In the genomic region with DNA sequence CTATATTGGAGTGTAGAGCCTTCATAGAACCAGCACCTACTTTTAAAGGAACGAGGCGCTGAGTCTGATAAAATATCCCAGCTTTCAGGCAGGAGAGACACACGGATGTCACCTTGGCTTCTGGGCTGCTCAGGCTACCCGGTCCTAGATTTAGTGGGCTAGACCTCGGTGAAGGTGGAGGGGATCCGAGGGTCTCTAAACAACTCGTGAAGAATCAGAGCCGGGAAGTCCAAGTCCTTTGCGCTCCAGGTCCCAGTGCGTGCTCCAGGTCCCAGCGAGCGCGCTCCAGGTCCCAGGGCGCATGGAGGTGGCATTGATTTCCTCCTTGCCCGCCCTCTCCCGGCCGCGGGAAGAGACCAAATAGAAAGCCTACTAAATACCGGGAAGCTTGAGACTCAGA, we compare ENCODE assay signal across 7 mouse cellular contexts. TPM values are rescaled to one million over a fixed set of nuclear protein-coding genes. Genes with fewer than 3 reads are reported as not detected.
DNase-seq lines count a peak whose midpoint lies in the region; ATAC-seq lines count a peak whose summit lies in the region.

No protein-coding gene starts in this region.

- H3K9ac ChIP-seq in lung, embryonic 16.5 days (ENCODE audit: low read length): no peak overlapping the region
- no peak overlapping the region for H3K9ac ChIP-seq in embryonic facial prominence, embryonic 14.5 days (ENCODE audit: low read depth, low read length)
- no peak overlapping the region for H3K9ac ChIP-seq in hindbrain, embryonic 16.5 days (ENCODE audit: low read depth, low read length)
- H3K9ac ChIP-seq in neural tube, embryonic 15.5 days (replicated peaks): no peak overlapping the region

- DNase-seq in lung, postnatal 36 days: no peak
- DNase-seq in embryonic facial prominence, embryonic 14.5 days (ENCODE audit: low spot score): no peak

- H3K4me3 ChIP-seq in lung, embryonic 16.5 days (ENCODE audit: low read length): peak overlapping the region; percentile 28
- no peak overlapping the region for H3K4me3 ChIP-seq in embryonic facial prominence, embryonic 14.5 days (ENCODE audit: low read depth, low read length)
- no peak overlapping the region for H3K4me3 ChIP-seq in hindbrain, embryonic 16.5 days (ENCODE audit: low read length)
- H3K4me3 ChIP-seq in neural tube, embryonic 15.5 days (replicated peaks): no peak overlapping the region; the same call in 1 of the 2 replicates

- H3K4me2 ChIP-seq in lung, embryonic 16.5 days (ENCODE audit: low read depth, low read length): peak overlapping the region; percentile 43
- H3K4me2 ChIP-seq in embryonic facial prominence, embryonic 14.5 days (ENCODE audit: low read depth, low read length): peak overlapping the region; percentile 25
- peak overlapping the region; percentile 35 for H3K4me2 ChIP-seq in hindbrain, embryonic 16.5 days (ENCODE audit: low read length)
- H3K4me2 ChIP-seq in neural tube, embryonic 15.5 days: peak overlapping the region; percentile 34

- no peaks in the 10 kb centered on the region for H3K27me3 ChIP-seq in lung, embryonic 16.5 days (ENCODE audit: control insufficient read depth, insufficient read depth, low read depth, low read length)
- no peaks in the 10 kb centered on the region for H3K27me3 ChIP-seq in embryonic facial prominence, embryonic 14.5 days (replicated peaks; ENCODE audit: control insufficient read depth, insufficient read depth, low read length)
- H3K27me3 ChIP-seq in hindbrain, embryonic 16.5 days (replicated peaks; ENCODE audit: control insufficient read depth, insufficient read depth, low read length): 0 out of 2 replicates have a peak, but pooled peaks cover 2% of the 10 kb centered on the region
- H3K27me3 ChIP-seq in neural tube, embryonic 15.5 days (replicated peaks): 0 out of 2 replicates have a peak, but pooled peaks cover 6% of the 10 kb centered on the region

- no peaks in the 10 kb centered on the region for H3K36me3 ChIP-seq in lung, embryonic 16.5 days (ENCODE audit: control insufficient read depth, insufficient read depth, low read length)
- no peaks in the 10 kb centered on the region for H3K36me3 ChIP-seq in embryonic facial prominence, embryonic 14.5 days (ENCODE audit: control insufficient read depth, insufficient read depth, low read length)
- no peaks in the 10 kb centered on the region for H3K36me3 ChIP-seq in hindbrain, embryonic 16.5 days (ENCODE audit: control insufficient read depth, insufficient read depth, low read length)
- H3K36me3 ChIP-seq in neural tube, embryonic 15.5 days: no peaks in the 10 kb centered on the region

- ATAC-seq in lung, embryonic 16.5 days (ENCODE audit: low read depth): no peak
- ATAC-seq in embryonic facial prominence, embryonic 14.5 days (ENCODE audit: low read depth): no peak
- no peak for ATAC-seq in hindbrain, embryonic 16.5 days
- ATAC-seq in neural tube, embryonic 15.5 days (ENCODE audit: low FRiP score): no peak
- no peak for ATAC-seq in activated CD4-positive, CD25-positive, alpha-beta regulatory T cell, adult 4 months
- ATAC-seq in erythroid progenitor cell, adult 5-6 weeks (replicated peaks; ENCODE audit: low FRiP score, poor library complexity, severe bottlenecking): no peak

- H3K4me1 ChIP-seq in lung, embryonic 16.5 days (replicated peaks; ENCODE audit: control insufficient read depth, insufficient read depth, low read length): no peaks in the 10 kb centered on the region
- no peaks in the 10 kb centered on the region for H3K4me1 ChIP-seq in embryonic facial prominence, embryonic 14.5 days (ENCODE audit: control insufficient read depth, insufficient read depth, low read length)
- no peaks in the 10 kb centered on the region for H3K4me1 ChIP-seq in hindbrain, embryonic 16.5 days (ENCODE audit: control insufficient read depth, insufficient read depth, low read depth, low read length)
- no peaks in the 10 kb centered on the region for H3K4me1 ChIP-seq in neural tube, embryonic 15.5 days

- WGBS in lung, embryonic 16.5 days: 11% methylated on average over 19 of the region's 19 CpGs
- 13% methylated on average over 19 of the region's 19 CpGs for WGBS in embryonic facial prominence, embryonic 14.5 days
- WGBS in hindbrain, embryonic 16.5 days: 11% methylated on average over 19 of the region's 19 CpGs
- 15% methylated on average over 19 of the region's 19 CpGs for WGBS in neural tube, embryonic 15.5 days

- no peaks in the 10 kb centered on the region for H3K9me3 ChIP-seq in lung, embryonic 16.5 days (ENCODE audit: control insufficient read depth, low read length)
- H3K9me3 ChIP-seq in embryonic facial prominence, embryonic 14.5 days (ENCODE audit: control insufficient read depth, low read length): no peaks in the 10 kb centered on the region
- no peaks in the 10 kb centered on the region for H3K9me3 ChIP-seq in hindbrain, embryonic 16.5 days (ENCODE audit: control insufficient read depth, low read length)
- no peaks in the 10 kb centered on the region for H3K9me3 ChIP-seq in neural tube, embryonic 15.5 days (replicated peaks)

- H3K27ac ChIP-seq in lung, embryonic 16.5 days (ENCODE audit: low read length): no peak overlapping the region
- no peak overlapping the region for H3K27ac ChIP-seq in embryonic facial prominence, embryonic 14.5 days (replicated peaks; ENCODE audit: low read depth, low read length)
- no peak overlapping the region for H3K27ac ChIP-seq in hindbrain, embryonic 16.5 days (ENCODE audit: low read depth, low read length)
- no peak overlapping the region for H3K27ac ChIP-seq in neural tube, embryonic 15.5 days (replicated peaks)

RNA-seq across cellular contexts. Expression of a gene that starts 19.2 kb away (rescaled TPM):
- polyA plus RNA-seq in lung, embryonic 16.5 days (2015; fragmentation: Nextera tagmentation; extraction: Ambion mirVana): 0.49 and 0.89 TPM in 2 replicates
- polyA plus RNA-seq in embryonic facial prominence, embryonic 14.5 days (2014; fragmentation: Nextera tagmentation; extraction: Ambion mirVana): 1.0 and 1.4 TPM in 2 replicates
- 0.14 and 0.37 TPM in 2 replicates for polyA plus RNA-seq in hindbrain, embryonic 16.5 days (2015; fragmentation: Nextera tagmentation; extraction: Ambion mirVana)
- polyA plus RNA-seq in neural tube, embryonic 15.5 days (2015; fragmentation: Nextera tagmentation; extraction: Ambion mirVana): 0.22 and 1.4 TPM in 2 replicates
- 10 to 100 TPM; 61.2 to 85.7 TPM for polyA plus RNA-seq in activated CD4-positive, CD25-positive, alpha-beta regulatory T cell, adult 4 months (2017; shearing (Covaris generic))
- total RNA-seq in erythroid progenitor cell, adult 5-6 weeks (2015; ENCODE audit: low replicate concordance): 6.5 and 22.2 TPM in 2 replicates
- total RNA-seq in erythroid progenitor cell, adult 5-6 weeks (2017; ENCODE audit: low replicate concordance): 2.9 and 4.7 TPM in 2 replicates

RNA-seq across cellular contexts. Expression of a gene that starts 25.1 kb away (rescaled TPM):
- 7.5 and 8.2 TPM in 2 replicates for polyA plus RNA-seq in lung, embryonic 16.5 days (2015; fragmentation: Nextera tagmentation; extraction: Ambion mirVana)
- polyA plus RNA-seq in embryonic facial prominence, embryonic 14.5 days (2014; fragmentation: Nextera tagmentation; extraction: Ambion mirVana): 7.1 and 9.6 TPM in 2 replicates
- polyA plus RNA-seq in hindbrain, embryonic 16.5 days (2015; fragmentation: Nextera tagmentation; extraction: Ambion mirVana): 1.3 TPM in 2 replicates
- 2.0 and 7.0 TPM in 2 replicates for polyA plus RNA-seq in neural tube, embryonic 15.5 days (2015; fragmentation: Nextera tagmentation; extraction: Ambion mirVana)
- polyA plus RNA-seq in activated CD4-positive, CD25-positive, alpha-beta regulatory T cell, adult 4 months (2017; shearing (Covaris generic)): 100 to 1,000 TPM; 893 to 932 TPM
- 32.1 and 39.4 TPM in 2 replicates for total RNA-seq in erythroid progenitor cell, adult 5-6 weeks (2015; ENCODE audit: low replicate concordance)
- 40.9 and 43.8 TPM in 2 replicates for total RNA-seq in erythroid progenitor cell, adult 5-6 weeks (2017; ENCODE audit: low replicate concordance)

RNA-seq across cellular contexts. Expression of a gene that starts 48.2 kb away (rescaled TPM):
- 29.3 and 33.9 TPM in 2 replicates for polyA plus RNA-seq in lung, embryonic 16.5 days (2015; fragmentation: Nextera tagmentation; extraction: Ambion mirVana)
- polyA plus RNA-seq in embryonic facial prominence, embryonic 14.5 days (2014; fragmentation: Nextera tagmentation; extraction: Ambion mirVana): 16.6 and 17.1 TPM in 2 replicates
- 2.1 and 2.7 TPM in 2 replicates for polyA plus RNA-seq in hindbrain, embryonic 16.5 days (2015; fragmentation: Nextera tagmentation; extraction: Ambion mirVana)
- 1.7 and 5.6 TPM in 2 replicates for polyA plus RNA-seq in neural tube, embryonic 15.5 days (2015; fragmentation: Nextera tagmentation; extraction: Ambion mirVana)
- 10 to 100 TPM; 16.2 to 24.2 TPM for polyA plus RNA-seq in activated CD4-positive, CD25-positive, alpha-beta regulatory T cell, adult 4 months (2017; shearing (Covaris generic))
- total RNA-seq in erythroid progenitor cell, adult 5-6 weeks (2015; ENCODE audit: low replicate concordance): 6.8 and 10.1 TPM in 2 replicates
- total RNA-seq in erythroid progenitor cell, adult 5-6 weeks (2017; ENCODE audit: low replicate concordance): 6.0 and 6.1 TPM in 2 replicates

Comparison
In these comparisons a context has a peak if more than half of its experiments do, and no peak if none do; other contexts are left out.
1. RNA of a gene that starts 19.2 kb away (polyA plus RNA-seq): 61.2 to 85.7 TPM in activated CD4-positive, CD25-positive, alpha-beta regulatory T cell, adult 4 months; 1.0 to 1.4 TPM in embryonic facial prominence, embryonic 14.5 days, 0.49 to 0.89 TPM in lung, embryonic 16.5 days, 0.22 to 1.4 TPM in neural tube, embryonic 15.5 days and 0.14 to 0.37 TPM in hindbrain, embryonic 16.5 days; every median in the first group is over 10 times any median in the second.
2. RNA of a gene that starts 25.1 kb away (polyA plus RNA-seq): 893 to 932 TPM in activated CD4-positive, CD25-positive, alpha-beta regulatory T cell, adult 4 months; 7.1 to 9.6 TPM in embryonic facial prominence, embryonic 14.5 days, 7.5 to 8.2 TPM in lung, embryonic 16.5 days, 2.0 to 7.0 TPM in neural tube, embryonic 15.5 days and 1.3 TPM in hindbrain, embryonic 16.5 days; every median in the first group is over 10 times any median in the second.
3. Peak in every context shown above with its lines, with median percentiles within 50 percentile points of each other: H3K4me2 ChIP-seq.